Mouse (Mus musculus) urinary bladder, postnatal 4 days (tissue): ENCODE measurements around the gene Nqo2.

Source experiments
- DNase-seq, 2 experiments: peaks; one replicate each; pipeline ENCODE4 v3.0.0; 2021 to 2022; ENCODE audit warnings: low spot score in 2 of 2

Nqo2 gene

GRCm38 (mm10) chr13:33995197-33995596 is 30.7 kb downstream of the Nqo2 start:
- DNase-seq = peak; percentile 39 to 72

GRCm38 (mm10) chr13:34002058-34003006 is 37.8 kb downstream of the Nqo2 start, which contains the start of the genes Ripk1 and Serpinb6a:
Ripk1 (plus strand) TSS chr13:34002363.
Serpinb6a (minus strand) TSS chr13:34002794.
- peak; percentile 84 to 91 for DNase-seq

- DNase-seq = no peak
Observed at GRCm38 (mm10) chr13:34003058-34003457, 38.6 kb downstream of the Nqo2 start.

GRCm38 (mm10) chr13:34007234-34007633 is 42.7 kb downstream of the Nqo2 start:
- no peak for DNase-seq

- DNase-seq = no peak
Observed at GRCm38 (mm10) chr13:34016927-34017569, 52.6 kb downstream of the Nqo2 start.

GRCm38 (mm10) chr13:34018521-34018920 is 54.0 kb downstream of the Nqo2 start:
- no peak for DNase-seq

GRCm38 (mm10) chr13:34021998-34022397 is 57.5 kb downstream of the Nqo2 start:
- no peak for DNase-seq

- no peak for DNase-seq
Observed at GRCm38 (mm10) chr13:34032041-34032440, 67.6 kb downstream of the Nqo2 start.

- DNase-seq = no peak
Observed at GRCm38 (mm10) chr13:34035424-34035823, 70.9 kb downstream of the Nqo2 start.

- no peak for DNase-seq
Observed at GRCm38 (mm10) chr13:34036726-34037125, 72.2 kb downstream of the Nqo2 start.

- DNase-seq = peak; percentile 86 to 89
Observed at GRCm38 (mm10) chr13:34037172-34038055, 72.9 kb downstream of the Nqo2 start, which contains the start of gene Bphl. Bphl (plus strand) TSS chr13:34037597.

- no peak for DNase-seq
Observed at GRCm38 (mm10) chr13:34038056-34038432, 73.6 kb downstream of the Nqo2 start.
